Mouse (Mus musculus) cerebellum, adult 9-11 months (tissue): Measurements from ENCODE around the gene Ube2q1.

Experiments used
- DNase-seq: peaks from one replicate; pipeline ENCODE4 v3.0.0; 2022

The Ube2q1 gene

DNA sequence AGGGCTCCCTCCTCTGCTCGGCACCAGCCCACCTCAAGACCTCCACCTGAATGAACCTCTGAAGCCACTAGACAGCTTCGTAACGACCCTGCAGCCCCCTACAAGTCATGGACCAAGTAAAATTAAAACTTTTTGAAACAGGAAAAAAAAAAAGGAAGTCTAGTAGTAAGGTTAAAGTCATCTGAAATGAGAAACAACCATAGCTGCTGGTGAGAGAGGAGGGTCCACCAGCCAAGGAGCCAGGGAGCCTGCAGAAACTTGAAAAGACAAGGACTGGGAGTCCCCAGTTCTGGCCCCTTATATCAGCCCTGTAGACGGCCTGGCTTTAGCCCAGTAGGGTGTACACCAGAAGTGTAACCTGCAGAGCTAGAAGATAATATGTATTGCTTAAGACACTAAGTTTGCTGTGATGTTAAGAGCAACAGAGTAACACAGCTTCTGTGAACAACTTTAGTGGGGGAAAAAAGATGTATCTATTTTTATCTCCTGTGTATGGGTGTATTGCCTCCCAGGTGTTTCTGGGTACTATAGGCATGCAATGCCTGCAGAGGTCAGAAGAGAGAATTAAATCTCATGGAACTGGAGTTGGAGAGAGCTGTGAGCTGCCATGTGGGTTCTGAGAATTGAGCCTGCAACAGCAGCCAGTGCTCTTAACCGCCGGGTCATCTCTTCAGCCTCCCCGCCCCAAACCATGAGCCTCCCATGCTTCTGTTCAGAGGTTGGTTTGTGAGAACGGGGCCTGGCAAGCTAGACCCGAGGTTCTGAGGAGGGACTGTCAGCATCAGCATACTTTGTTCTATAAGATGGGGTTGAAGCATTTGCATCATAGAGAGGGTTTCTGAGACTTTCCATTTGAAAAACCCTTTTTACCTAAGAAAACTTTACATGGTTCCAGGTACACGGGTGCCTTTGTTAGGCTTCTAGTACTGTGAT is 48.4 kb downstream of the Ube2q1 start:
- DNase-seq: no peak

DNA sequence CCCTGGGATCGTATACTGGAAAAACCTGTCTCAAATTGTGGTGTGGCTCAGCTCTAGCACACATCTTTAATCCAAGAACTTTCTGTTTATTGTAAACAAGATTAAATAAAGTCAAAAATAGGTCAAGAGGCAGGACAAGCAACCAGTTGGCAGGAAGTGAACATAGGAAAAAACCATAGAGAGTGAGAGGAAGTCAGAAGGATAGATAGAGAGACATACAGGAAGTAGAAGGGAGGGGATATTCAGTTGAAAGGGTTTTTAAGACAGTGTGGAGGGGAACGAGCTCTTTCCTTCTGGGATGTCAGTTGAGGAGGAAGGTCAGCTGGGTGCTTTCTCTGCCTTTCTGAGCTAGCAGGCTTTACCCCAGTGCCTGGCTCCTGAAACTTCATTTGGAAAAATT is 50.2 kb downstream of the Ube2q1 start:
- DNase-seq: no peak

DNA sequence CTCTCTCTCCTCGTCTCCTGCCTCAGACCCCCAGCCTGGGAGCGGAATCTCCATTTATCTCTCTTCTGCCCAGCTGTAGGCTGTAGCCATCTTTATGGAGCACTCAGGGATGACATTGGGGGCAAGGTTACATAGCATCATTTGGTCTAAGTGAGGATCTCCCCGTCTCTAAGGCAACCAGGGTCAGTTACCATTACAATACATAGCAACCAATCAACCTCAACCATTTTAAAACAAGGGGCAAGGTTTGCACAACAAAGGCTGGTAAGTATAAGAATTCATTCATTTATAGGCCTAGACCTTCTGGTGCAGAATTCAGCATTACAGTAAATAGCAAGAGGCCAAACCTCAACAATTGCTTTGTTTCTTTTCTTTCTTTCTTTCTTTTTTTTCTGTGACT is 52.9 kb downstream of the Ube2q1 start:
- no peak for DNase-seq

DNA sequence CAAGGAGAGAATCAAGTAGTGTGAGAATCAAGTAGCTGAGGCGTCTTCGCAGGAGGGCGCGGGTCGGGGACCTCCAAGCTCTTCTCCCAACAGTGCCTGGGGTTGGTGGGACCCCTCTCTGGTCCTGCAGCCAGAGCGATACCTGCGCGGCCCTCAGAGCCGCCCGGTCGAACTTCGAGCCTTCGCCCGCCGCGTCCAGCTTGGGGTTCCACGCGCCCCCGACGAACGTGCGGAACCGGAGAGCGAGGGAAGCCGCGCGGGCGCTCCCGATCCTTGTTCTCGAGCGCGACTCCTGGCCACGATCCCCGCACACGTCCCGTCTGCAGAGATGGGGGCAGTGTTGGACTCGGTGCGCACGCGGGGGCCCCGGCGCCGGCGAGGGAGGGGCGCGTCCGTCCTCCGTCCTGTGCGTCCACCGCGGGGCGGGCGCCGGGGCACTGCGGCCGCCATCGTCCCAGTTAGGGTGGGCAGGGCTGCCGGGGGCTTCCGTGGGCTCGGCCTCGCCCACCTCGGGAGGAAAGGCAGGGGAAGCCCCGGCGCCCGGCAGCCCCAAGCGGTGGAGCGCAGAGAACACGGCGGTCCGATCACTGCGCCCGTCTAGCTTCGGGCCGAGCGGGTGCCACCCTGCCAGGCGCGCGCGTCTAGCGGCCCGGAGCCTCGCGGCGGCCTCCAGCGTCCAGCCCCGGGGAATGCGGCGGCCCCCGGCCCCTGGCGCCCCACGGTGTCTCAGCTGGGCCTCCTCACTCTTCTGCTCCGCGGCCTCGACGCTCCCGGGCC is 57.6 kb downstream of the Ube2q1 start, which contains the start of gene She:
TSS of gene She (plus strand) at position 556 of the 777 bp plus-strand sequence.
- no peak for DNase-seq
